Comparison of ENCODE assay signal across 8 mouse cellular contexts in genomic region chr4:133672845-133673647, GRCm38 (mm10). TPM values are rescaled to one million over a fixed set of nuclear protein-coding genes. Genes with fewer than 3 reads are reported as not detected.
DNase-seq lines count a peak whose midpoint lies in the region; ATAC-seq and TF ChIP-seq lines count a peak whose summit lies in the region.

No protein-coding gene starts in this region.

- H3K27ac ChIP-seq in MEL (ENCODE audit: control insufficient read depth, low read depth, low read length): peak overlapping the region; percentile 100
- peak overlapping the region; percentile 99 for H3K27ac ChIP-seq in embryonic fibroblast, embryonic 13.5 days (ENCODE audit: insufficient read depth, low read length)
- H3K27ac ChIP-seq in hindbrain, embryonic 12.5 days: peak overlapping the region; percentile 98
- peak overlapping the region; percentile 100 for H3K27ac ChIP-seq in liver, embryonic 11.5 days (ENCODE audit: low read depth, low read length)

- TF ChIP-seq CTCF in MEL (IDR thresholded peaks at IDR 0.05 in 2 of 3, conservative IDR thresholded peaks at IDR 0.05 in 1 of 3; ENCODE audit: control insufficient read depth in 1 of 3, insufficient read depth in 1 of 3, low read depth in 2 of 3, low read length in 3 of 3, poor library complexity in 1 of 3, severe bottlenecking in 1 of 3): no peak
- TF ChIP-seq CTCF in embryonic fibroblast, embryonic 13.5 days (IDR thresholded peaks at IDR 0.05; ENCODE audit: borderline replicate concordance, insufficient read depth, low read length): no peak

- H3K4me2 ChIP-seq in hindbrain, embryonic 12.5 days (replicated peaks): peak overlapping the region; percentile 73
- peak overlapping the region; percentile 83 for H3K4me2 ChIP-seq in liver, embryonic 11.5 days
- H3K4me2 ChIP-seq in myocyte (ENCODE audit: low read depth): peak overlapping the region; percentile 88

- TF ChIP-seq RAD21 in MEL (IDR thresholded peaks at IDR 0.05; ENCODE audit: low read depth, low read length): no peak

- TF ChIP-seq EP300 in MEL (IDR thresholded peaks at IDR 0.05; ENCODE audit: low read depth in 1 of 2, low read length in 2 of 2): peak; percentile 95 to 98

- H3K79me2 ChIP-seq in MEL (ENCODE audit: control insufficient read depth, insufficient read depth, low read length, poor library complexity) (peaks cover 7% of the 10 kb centered on the region), myocyte (ENCODE audit: control insufficient read depth, insufficient read depth) (no peaks in the 10 kb centered on the region)

- peak overlapping the region; percentile 88 for H3K9ac ChIP-seq in MEL (ENCODE audit: control insufficient read depth, low read depth, low read length, poor library complexity, severe bottlenecking)
- peak overlapping the region; percentile 82 for H3K9ac ChIP-seq in hindbrain, embryonic 12.5 days
- peak overlapping the region; percentile 88 for H3K9ac ChIP-seq in liver, embryonic 11.5 days (ENCODE audit: low read depth, low read length)

- peak; percentile 55 for DNase-seq in adrenal gland, postnatal 10 days
- no peak for DNase-seq in adrenal gland, postnatal 4 days (ENCODE audit: low spot score in 2 of 2)
- DNase-seq in MEL (ENCODE audit: low read depth, low spot score): peak; percentile 98
- DNase-seq in liver, embryonic 11.5 days (ENCODE audit: low spot score): peak; percentile 63
- no peak for DNase-seq in urinary bladder, postnatal 10 days (ENCODE audit: low spot score)

- H3K9me3 ChIP-seq in MEL (replicated peaks; ENCODE audit: insufficient read depth, low read length): no peaks in the 10 kb centered on the region
- H3K9me3 ChIP-seq in hindbrain, embryonic 12.5 days (replicated peaks): no peaks in the 10 kb centered on the region
- no peaks in the 10 kb centered on the region for H3K9me3 ChIP-seq in liver, embryonic 11.5 days (ENCODE audit: control insufficient read depth, low read length)

- H3ac ChIP-seq in myocyte (ENCODE audit: control insufficient read depth, insufficient read length): peak overlapping the region; percentile 64

- peaks cover 0 to 42% of the 10 kb centered on the region in 2 experiments; a peak in 2 of 4 replicates for H3K36me3 ChIP-seq in MEL (ENCODE audit: control insufficient read depth in 1 of 2, insufficient read depth in 2 of 2, low read length in 2 of 2)
- H3K36me3 ChIP-seq in hindbrain, embryonic 12.5 days: peaks cover 5% of the 10 kb centered on the region; the same call in 1 of the 2 replicates
- H3K36me3 ChIP-seq in liver, embryonic 11.5 days (ENCODE audit: control insufficient read depth, insufficient read depth, low read length): no peaks in the 10 kb centered on the region
- H3K36me3 ChIP-seq in myocyte (ENCODE audit: control insufficient read depth, insufficient read depth): no peaks in the 10 kb centered on the region

- H3K27me3 ChIP-seq in MEL (ENCODE audit: control insufficient read depth in 1 of 2, insufficient read depth in 2 of 2, low read length in 2 of 2) (no peaks in the 10 kb centered on the region), myocyte (ENCODE audit: control insufficient read depth, insufficient read depth, insufficient read length) (no peaks in the 10 kb centered on the region)
- H3K27me3 ChIP-seq in hindbrain, embryonic 12.5 days: no peaks in the 10 kb centered on the region
- H3K27me3 ChIP-seq in liver, embryonic 11.5 days (replicated peaks; ENCODE audit: control insufficient read depth, insufficient read depth, low read length): no peaks in the 10 kb centered on the region

- H3K4me3 ChIP-seq in MEL (ENCODE audit: control insufficient read depth in 1 of 2, insufficient read depth in 1 of 2, low read depth in 2 of 2, low read length in 2 of 2): peak overlapping the region; percentile 66 to 75
- peak overlapping the region; percentile 94 for H3K4me3 ChIP-seq in embryonic fibroblast, embryonic 13.5 days (ENCODE audit: insufficient read depth, low read length)
- peak overlapping the region; percentile 67 for H3K4me3 ChIP-seq in hindbrain, embryonic 12.5 days
- H3K4me3 ChIP-seq in liver, embryonic 11.5 days (ENCODE audit: low read depth, low read length): peak overlapping the region; percentile 73
- H3K4me3 ChIP-seq in myocyte: peak overlapping the region; percentile 73

- ATAC-seq in hindbrain, embryonic 12.5 days (ENCODE audit: low FRiP score): peak; percentile 3; the same call in 1 of the 2 replicates
- peak; percentile 74 for ATAC-seq in liver, embryonic 11.5 days (replicated peaks; ENCODE audit: low FRiP score)

- H3K4me1 ChIP-seq in MEL (ENCODE audit: control insufficient read depth in 1 of 2, insufficient read depth in 2 of 2, low read length in 2 of 2): peaks cover 12 to 42% of the 10 kb centered on the region in 2 experiments
- peaks cover 7% of the 10 kb centered on the region for H3K4me1 ChIP-seq in embryonic fibroblast, embryonic 13.5 days (ENCODE audit: control insufficient read depth, insufficient read depth, low read length)
- peaks cover 51% of the 10 kb centered on the region for H3K4me1 ChIP-seq in hindbrain, embryonic 12.5 days
- peaks cover 55% of the 10 kb centered on the region for H3K4me1 ChIP-seq in liver, embryonic 11.5 days (replicated peaks; ENCODE audit: control insufficient read depth, insufficient read depth, low read length)

- 5% methylated on average over 24 of the region's 24 CpGs for WGBS in hindbrain, embryonic 12.5 days
- WGBS in liver, embryonic 11.5 days: under 1% methylated on average over 24 of the region's 24 CpGs

- TF ChIP-seq POLR2A in MEL (IDR thresholded peaks at IDR 0.05; ENCODE audit: control insufficient read depth in 1 of 2, insufficient read depth in 1 of 2, low read depth in 1 of 2, low read length in 2 of 2, poor library complexity in 1 of 2): peak; percentile 18 to 40; a peak in 3 of 4 replicates
- peak; percentile 28; the same call in 1 of the 2 replicates for TF ChIP-seq POLR2A in embryonic fibroblast, embryonic 13.5 days (IDR thresholded peaks at IDR 0.05; ENCODE audit: low read depth, low read length)
- TF ChIP-seq POLR2A in myocyte (IDR thresholded peaks at IDR 0.05; ENCODE audit: insufficient read length, low read depth): no peak

TF ChIP-seq in MEL, 35 proteins besides CTCF, POLR2A, EP300 and RAD21 (continues in another document):
- TF ChIP-seq BHLHE40 (IDR thresholded peaks at IDR 0.05; ENCODE audit: borderline replicate concordance, low read depth, low read length) (peak; percentile 65), MEF2A (IDR thresholded peaks at IDR 0.05; ENCODE audit: extremely low read depth, insufficient replicate concordance, low read depth, low read length, poor library complexity, severe bottlenecking) (no peak), HCFC1 (IDR thresholded peaks at IDR 0.05; ENCODE audit: low read depth, low read length) (no peak; the same call in 1 of the 2 replicates), CHD2 (IDR thresholded peaks at IDR 0.05; ENCODE audit: low read length) (peak; percentile 36; the same call in 1 of the 2 replicates), USF2 (IDR thresholded peaks at IDR 0.05; ENCODE audit: borderline replicate concordance in 1 of 2, insufficient read depth in 1 of 2, low read depth in 1 of 2, low read length in 2 of 2) (no peak), ZMIZ1 (IDR thresholded peaks at IDR 0.05; ENCODE audit: low read depth, low read length) (no peak; the same call in 1 of the 2 replicates), ZNF384 (IDR thresholded peaks at IDR 0.05; ENCODE audit: low read depth, low read length) (peak; percentile 94), GATA1 (IDR thresholded peaks at IDR 0.05; ENCODE audit: low read depth, low read length) (peak; percentile 94), E2F4 (IDR thresholded peaks at IDR 0.05; ENCODE audit: borderline replicate concordance, low read depth, low read length) (peak; percentile 86)

TF ChIP-seq in myocyte, 11 proteins besides CTCF, POLR2A, EP300 and RAD21:
- no peak for TF ChIP-seq MAX (IDR thresholded peaks at IDR 0.05; ENCODE audit: low read depth)
- TF ChIP-seq MYOD1 (IDR thresholded peaks at IDR 0.05; ENCODE audit: control insufficient read depth in 1 of 3, insufficient read length in 2 of 3, low read depth in 2 of 3): no peak
- no peak for TF ChIP-seq REST (IDR thresholded peaks at IDR 0.05; ENCODE audit: insufficient read depth, insufficient read length)
- TF ChIP-seq TCF3 (IDR thresholded peaks at IDR 0.05; ENCODE audit: insufficient read length, low read depth): no peak
- TF ChIP-seq USF1 (IDR thresholded peaks at IDR 0.05; ENCODE audit: low read depth): no peak
- no peak for TF ChIP-seq E2F4 (IDR thresholded peaks at IDR 0.05; ENCODE audit: insufficient read depth)
- TF ChIP-seq CEBPB (IDR thresholded peaks at IDR 0.05; ENCODE audit: insufficient read depth, poor library complexity, severe bottlenecking): no peak
- TF ChIP-seq SRF (IDR thresholded peaks at IDR 0.05; ENCODE audit: control insufficient read depth, insufficient read length, low read depth): no peak
- TF ChIP-seq TCF12 (IDR thresholded peaks at IDR 0.05; ENCODE audit: insufficient read depth, poor library complexity, severe bottlenecking): no peak
- TF ChIP-seq POLR2AphosphoS2 (IDR thresholded peaks at IDR 0.05; ENCODE audit: insufficient read length, low read depth): no peak
- no peak for TF ChIP-seq MYOG (IDR thresholded peaks at IDR 0.05; ENCODE audit: control insufficient read depth in 1 of 3, insufficient read depth in 1 of 3, insufficient read length in 2 of 3, low read depth in 2 of 3)

RNA-seq across cellular contexts. Expression of gene Pigv, which starts 0.6 kb away (rescaled TPM):
- 10 to 100 TPM; 11.9 to 18.6 TPM for total RNA-seq in adrenal gland, postnatal 10 days (2021)
- 10 to 100 TPM; 19.8 to 20.2 TPM for total RNA-seq in adrenal gland, postnatal 4 days (2021)
- total RNA-seq in MEL (2012; rRNA removed): 7.9 and 8.5 TPM in 2 replicates
- polyA plus RNA-seq in MEL (2012; ENCODE audit: insufficient read depth in 1 of 2, insufficient read length in 2 of 2, low read depth in 1 of 2, low replicate concordance in 2 of 2, missing spikeins in 1 of 2) (10 to 100 TPM in 1 of 2 experiments, not detected in 1; 12.0 TPM), myocyte (2012; fragmentation: generic; extraction: Trizol) (9.8 TPM)
- 6.9 and 10.4 TPM in 2 replicates for polyA plus RNA-seq in embryonic fibroblast, embryonic 13.5 days (2011; ENCODE audit: insufficient read length, low read depth, missing spikeins)
- polyA plus RNA-seq in hindbrain, embryonic 12.5 days (2016; fragmentation: Nextera tagmentation; extraction: Ambion mirVana): 16.6 and 18.6 TPM in 2 replicates
- 10.7 and 15.0 TPM in 2 replicates for polyA plus RNA-seq in liver, embryonic 11.5 days (2014; fragmentation: Nextera tagmentation; extraction: Ambion mirVana)

RNA-seq across cellular contexts. Expression of gene Zdhhc18, which starts 23.1 kb away (rescaled TPM):
- total RNA-seq in adrenal gland, postnatal 10 days (2021): 10 to 100 TPM; 25.3 to 26.0 TPM
- total RNA-seq in adrenal gland, postnatal 4 days (2021): 10 to 100 TPM; 20.8 to 23.9 TPM
- total RNA-seq in MEL (2012; rRNA removed): 6.7 and 6.9 TPM in 2 replicates
- polyA plus RNA-seq in MEL (2012; ENCODE audit: insufficient read depth in 1 of 2, insufficient read length in 2 of 2, low read depth in 1 of 2, low replicate concordance in 2 of 2, missing spikeins in 1 of 2) (10 to 100 TPM in 1 of 2 experiments, not detected in 1; 15.6 TPM), myocyte (2012; fragmentation: generic; extraction: Trizol) (14.3 TPM)
- 28.8 and 31.3 TPM in 2 replicates for polyA plus RNA-seq in embryonic fibroblast, embryonic 13.5 days (2011; ENCODE audit: insufficient read length, low read depth, missing spikeins)
- 4.1 and 6.4 TPM in 2 replicates for polyA plus RNA-seq in hindbrain, embryonic 12.5 days (2016; fragmentation: Nextera tagmentation; extraction: Ambion mirVana)
- polyA plus RNA-seq in liver, embryonic 11.5 days (2014; fragmentation: Nextera tagmentation; extraction: Ambion mirVana): 2.1 and 3.1 TPM in 2 replicates

Comparison
In these comparisons a context has a peak if more than half of its experiments do, and no peak if none do; other contexts are left out.
1. DNase-seq: peak in adrenal gland, postnatal 10 days (single experiment), MEL (single experiment) and liver, embryonic 11.5 days (single experiment); none in adrenal gland, postnatal 4 days (0 of 2) and urinary bladder, postnatal 10 days (single experiment).
2. Peak in every context shown above with its lines, with median percentiles within 50 percentile points of each other: H3K27ac ChIP-seq, H3K4me3 ChIP-seq, H3K9ac ChIP-seq and H3K4me2 ChIP-seq.